Mouse (Mus musculus): Measurements from ENCODE around the gene Tmco1. TPM values are rescaled to one million over a fixed set of nuclear protein-coding genes. Genes with fewer than 3 reads are reported as not detected.

The Tmco1 gene
- polyA plus RNA-seq, 1 experiment from 2014 or later, result 95.7 TPM

DNA sequence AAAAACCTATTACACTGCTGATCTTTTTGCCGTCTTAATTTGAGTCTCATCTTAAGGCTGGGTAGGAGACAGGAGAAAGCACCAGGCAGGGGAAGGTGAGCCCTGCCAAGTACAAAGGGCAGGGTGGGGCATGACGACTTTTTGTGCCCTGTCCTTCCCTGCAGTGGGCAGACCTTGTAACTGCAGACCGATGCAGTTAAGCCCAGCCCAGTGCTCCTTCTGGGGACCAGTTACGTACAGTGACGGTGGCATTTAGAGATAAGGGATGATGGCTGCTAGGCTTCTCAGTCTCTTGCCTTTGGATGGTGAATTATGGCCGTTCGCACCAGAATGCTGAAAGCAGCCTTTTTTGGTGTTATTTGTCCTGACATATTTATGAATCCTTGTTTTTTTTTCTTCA is 60.3 kb downstream of the Tmco1 start:
- H3K27ac ChIP-seq (ENCODE audit: low read depth, low read length), result no peak overlapping the region
- no peaks in the 10 kb centered on the region for H3K9me3 ChIP-seq (ENCODE audit: control insufficient read depth, low read length)
- 0 out of 2 replicates have a peak, but pooled peaks cover 3% of the 10 kb centered on the region for H3K36me3 ChIP-seq (ENCODE audit: control insufficient read depth, insufficient read depth, low read length)
- DNase-seq (ENCODE audit: low spot score), result no peak
- H3K4me2 ChIP-seq (replicated peaks; ENCODE audit: low read depth, low read length), result no peak overlapping the region
- no peak overlapping the region for H3K9ac ChIP-seq (ENCODE audit: low read depth, low read length)
- no peak for ATAC-seq (ENCODE audit: low FRiP score)
- no peak overlapping the region for H3K4me3 ChIP-seq (ENCODE audit: low read depth, low read length)
- H3K27me3 ChIP-seq (ENCODE audit: control insufficient read depth, insufficient read depth, low read length), result no peaks in the 10 kb centered on the region
- H3K4me1 ChIP-seq (replicated peaks; ENCODE audit: control insufficient read depth, insufficient read depth, low read length), result no peaks in the 10 kb centered on the region
- 82% methylated on average over 7 of the region's 7 CpGs for WGBS

DNA sequence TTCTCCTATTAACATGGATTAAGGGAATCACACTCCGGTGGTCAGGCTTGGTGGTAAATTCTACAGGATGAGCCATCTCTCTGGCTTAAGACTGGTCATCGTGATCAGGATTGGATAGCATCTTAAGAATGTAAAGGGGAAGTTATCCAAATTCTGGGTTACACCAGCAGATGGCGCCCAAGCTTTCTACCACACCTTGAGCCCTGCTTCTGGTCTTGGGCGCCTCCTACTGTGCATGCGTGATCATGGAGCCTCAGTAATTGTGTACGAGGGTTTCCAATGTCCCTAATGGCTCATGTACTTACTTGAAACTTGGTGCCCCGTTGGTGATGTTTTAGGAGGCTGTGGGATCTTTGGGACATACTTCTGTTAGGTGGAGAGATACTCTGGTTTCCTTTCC is 61.7 kb downstream of the Tmco1 start:
- DNase-seq (ENCODE audit: low spot score) (peak; percentile 92), ATAC-seq (ENCODE audit: low FRiP score) (peak; percentile 50)
- Histone ChIP-seq H3K4me2 (replicated peaks; ENCODE audit: low read depth, low read length) (no peak overlapping the region), H3K9ac (ENCODE audit: low read depth, low read length) (no peak overlapping the region), H3K4me3 (ENCODE audit: low read depth, low read length) (no peak overlapping the region), H3K27me3 (ENCODE audit: control insufficient read depth, insufficient read depth, low read length) (no peaks in the 10 kb centered on the region), H3K4me1 (replicated peaks; ENCODE audit: control insufficient read depth, insufficient read depth, low read length) (no peaks in the 10 kb centered on the region), H3K9me3 (ENCODE audit: control insufficient read depth, low read length) (no peaks in the 10 kb centered on the region), H3K27ac (ENCODE audit: low read depth, low read length) (no peak overlapping the region), H3K36me3 (ENCODE audit: control insufficient read depth, insufficient read depth, low read length) (0 out of 2 replicates have a peak, but pooled peaks cover 3% of the 10 kb centered on the region)
- 13% methylated on average over 7 of the region's 7 CpGs for WGBS

GRCm38 (mm10) chr1:167372739-167373138 is 64.6 kb downstream of the Tmco1 start:
- Histone ChIP-seq H3K4me1 (replicated peaks; ENCODE audit: control insufficient read depth, insufficient read depth, low read length) (no peaks in the 10 kb centered on the region), H3K4me2 (replicated peaks; ENCODE audit: low read depth, low read length) (no peak overlapping the region), H3K9me3 (ENCODE audit: control insufficient read depth, low read length) (no peaks in the 10 kb centered on the region), H3K27me3 (ENCODE audit: control insufficient read depth, insufficient read depth, low read length) (no peaks in the 10 kb centered on the region), H3K4me3 (ENCODE audit: low read depth, low read length) (no peak overlapping the region), H3K9ac (ENCODE audit: low read depth, low read length) (no peak overlapping the region), H3K36me3 (ENCODE audit: control insufficient read depth, insufficient read depth, low read length) (no peaks in the 10 kb centered on the region), H3K27ac (ENCODE audit: low read depth, low read length) (no peak overlapping the region)
- WGBS, result 94% methylated on average over 7 of the region's 7 CpGs
- DNase-seq (ENCODE audit: low spot score) (no peak), ATAC-seq (ENCODE audit: low FRiP score) (no peak)

DNA sequence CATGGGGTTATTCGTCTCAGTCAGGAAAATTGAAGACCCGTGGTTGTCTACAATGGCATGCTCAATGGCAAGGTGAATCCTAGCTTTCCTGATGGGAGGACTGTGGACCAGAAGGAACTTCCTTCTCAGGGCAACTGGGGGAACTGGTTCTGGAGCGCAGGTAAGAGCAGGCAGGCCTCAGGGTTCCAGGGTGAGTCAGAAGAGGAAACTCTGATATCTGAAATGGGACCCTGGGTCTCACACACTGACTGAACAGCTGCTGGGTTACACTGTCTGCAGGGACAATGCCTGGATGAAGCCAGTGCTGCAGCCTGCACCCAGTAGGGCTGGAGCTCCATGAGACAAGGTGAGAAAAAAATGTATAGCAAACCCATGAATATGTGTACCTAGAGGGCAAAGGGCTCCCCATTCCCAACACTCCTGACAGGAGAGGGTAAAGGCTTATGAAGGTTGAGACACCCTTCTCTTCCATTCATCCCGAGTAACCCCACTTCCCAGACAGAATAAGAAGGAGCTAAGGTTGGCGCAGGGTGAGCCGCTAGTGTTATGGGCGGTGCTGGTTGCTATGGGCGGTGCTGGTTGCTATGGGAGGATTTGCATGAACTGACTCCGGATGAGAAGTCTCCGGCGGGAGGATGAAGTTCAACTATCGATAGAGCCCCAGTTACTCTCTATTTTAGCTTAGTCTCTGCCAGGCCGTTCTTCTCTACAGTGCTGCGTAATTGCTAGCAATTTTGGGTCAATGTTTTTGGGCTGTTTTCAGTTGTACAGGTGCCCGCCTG is 66.0 kb downstream of the Tmco1 start:
- WGBS, result 19% methylated on average over 15 of the region's 15 CpGs
- peak; percentile 76 for ATAC-seq (ENCODE audit: low FRiP score)
- peak overlapping the region; percentile 22; the same call in 1 of the 2 replicates for H3K4me2 ChIP-seq (replicated peaks; ENCODE audit: low read depth, low read length)

DNA sequence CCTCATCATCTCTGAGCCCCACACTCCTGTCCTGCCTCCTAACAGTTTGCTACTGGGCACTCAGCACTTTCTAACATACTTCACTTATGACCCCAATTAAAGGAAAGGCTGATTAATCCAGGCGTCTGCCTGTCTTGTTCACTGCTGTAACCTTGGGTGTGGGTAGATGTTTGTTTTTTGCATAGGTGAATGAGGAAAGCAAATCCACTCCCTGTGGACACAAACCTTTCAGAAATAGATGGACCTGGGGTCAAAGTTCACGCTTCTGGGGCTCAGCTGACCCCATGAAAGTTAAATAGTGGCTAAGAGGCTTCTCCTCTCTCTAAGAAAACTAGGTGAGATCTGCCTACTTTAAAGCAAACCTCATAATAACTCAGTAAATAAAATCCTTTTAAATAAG is 66.8 kb downstream of the Tmco1 start:
- H3K9ac ChIP-seq (ENCODE audit: low read depth, low read length), result no peak overlapping the region; the same call in 1 of the 2 replicates
- DNase-seq (ENCODE audit: low spot score), result no peak
- no peaks in the 10 kb centered on the region for H3K27me3 ChIP-seq (ENCODE audit: control insufficient read depth, insufficient read depth, low read length)
- H3K27ac ChIP-seq (ENCODE audit: low read depth, low read length), result no peak overlapping the region
- H3K9me3 ChIP-seq (ENCODE audit: control insufficient read depth, low read length), result no peaks in the 10 kb centered on the region
- WGBS, result 56% methylated on average over 2 of the region's 2 CpGs
- no peak overlapping the region for H3K4me3 ChIP-seq (ENCODE audit: low read depth, low read length)
- ATAC-seq (ENCODE audit: low FRiP score), result no peak
- no peak overlapping the region for H3K4me2 ChIP-seq (replicated peaks; ENCODE audit: low read depth, low read length)
- no peaks in the 10 kb centered on the region for H3K36me3 ChIP-seq (ENCODE audit: control insufficient read depth, insufficient read depth, low read length)
- H3K4me1 ChIP-seq (replicated peaks; ENCODE audit: control insufficient read depth, insufficient read depth, low read length), result no peaks in the 10 kb centered on the region

More for the DNA sequence above, 66.0 kb downstream of the Tmco1 start:
- Histone ChIP-seq H3K27me3 (ENCODE audit: control insufficient read depth, insufficient read depth, low read length) (no peaks in the 10 kb centered on the region), H3K36me3 (ENCODE audit: control insufficient read depth, insufficient read depth, low read length) (no peaks in the 10 kb centered on the region), H3K27ac (ENCODE audit: low read depth, low read length) (no peak overlapping the region), H3K4me1 (replicated peaks; ENCODE audit: control insufficient read depth, insufficient read depth, low read length) (no peaks in the 10 kb centered on the region), H3K9me3 (ENCODE audit: control insufficient read depth, low read length) (no peaks in the 10 kb centered on the region), H3K4me3 (ENCODE audit: low read depth, low read length) (no peak overlapping the region), H3K9ac (ENCODE audit: low read depth, low read length) (no peak overlapping the region; the same call in 1 of the 2 replicates)
- DNase-seq (ENCODE audit: low spot score), result peak; percentile 81

GRCm38 (mm10) chr1:167378019-167378418 is 69.8 kb downstream of the Tmco1 start:
- Histone ChIP-seq H3K4me1 (replicated peaks; ENCODE audit: control insufficient read depth, insufficient read depth, low read length) (no peaks in the 10 kb centered on the region), H3K27ac (ENCODE audit: low read depth, low read length) (no peak overlapping the region), H3K27me3 (ENCODE audit: control insufficient read depth, insufficient read depth, low read length) (no peaks in the 10 kb centered on the region), H3K36me3 (ENCODE audit: control insufficient read depth, insufficient read depth, low read length) (no peaks in the 10 kb centered on the region), H3K9ac (ENCODE audit: low read depth, low read length) (no peak overlapping the region), H3K4me2 (replicated peaks; ENCODE audit: low read depth, low read length) (no peak overlapping the region), H3K4me3 (ENCODE audit: low read depth, low read length) (no peak overlapping the region), H3K9me3 (ENCODE audit: control insufficient read depth, low read length) (no peaks in the 10 kb centered on the region)
- no peak for DNase-seq (ENCODE audit: low spot score)
- WGBS, result 83% methylated on average over 6 of the region's 6 CpGs
- no peak for ATAC-seq (ENCODE audit: low FRiP score)

GRCm38 (mm10) chr1:167379751-167380150 is 71.6 kb downstream of the Tmco1 start:
- no peaks in the 10 kb centered on the region for H3K36me3 ChIP-seq (ENCODE audit: control insufficient read depth, insufficient read depth, low read length)
- no peaks in the 10 kb centered on the region for H3K9me3 ChIP-seq (ENCODE audit: control insufficient read depth, low read length)
- H3K4me2 ChIP-seq (replicated peaks; ENCODE audit: low read depth, low read length), result no peak overlapping the region
- no peak overlapping the region for H3K4me3 ChIP-seq (ENCODE audit: low read depth, low read length)
- ATAC-seq (ENCODE audit: low FRiP score), result no peak
- no peak overlapping the region for H3K9ac ChIP-seq (ENCODE audit: low read depth, low read length)
- H3K27me3 ChIP-seq (ENCODE audit: control insufficient read depth, insufficient read depth, low read length), result no peaks in the 10 kb centered on the region
- H3K27ac ChIP-seq (ENCODE audit: low read depth, low read length), result no peak overlapping the region
- DNase-seq (ENCODE audit: low spot score), result no peak
- H3K4me1 ChIP-seq (replicated peaks; ENCODE audit: control insufficient read depth, insufficient read depth, low read length), result no peaks in the 10 kb centered on the region
- WGBS, result 70% methylated on average over 5 of the region's 5 CpGs

GRCm38 (mm10) chr1:167380223-167380622 is 72.0 kb downstream of the Tmco1 start:
- ATAC-seq (ENCODE audit: low FRiP score) (no peak), DNase-seq (ENCODE audit: low spot score) (no peak)
- WGBS, result 81% methylated on average over 2 of the region's 2 CpGs
- Histone ChIP-seq H3K36me3 (ENCODE audit: control insufficient read depth, insufficient read depth, low read length) (no peaks in the 10 kb centered on the region), H3K4me1 (replicated peaks; ENCODE audit: control insufficient read depth, insufficient read depth, low read length) (no peaks in the 10 kb centered on the region), H3K9me3 (ENCODE audit: control insufficient read depth, low read length) (no peaks in the 10 kb centered on the region), H3K27me3 (ENCODE audit: control insufficient read depth, insufficient read depth, low read length) (no peaks in the 10 kb centered on the region), H3K9ac (ENCODE audit: low read depth, low read length) (no peak overlapping the region), H3K4me2 (replicated peaks; ENCODE audit: low read depth, low read length) (no peak overlapping the region), H3K27ac (ENCODE audit: low read depth, low read length) (no peak overlapping the region), H3K4me3 (ENCODE audit: low read depth, low read length) (no peak overlapping the region)

All from hindbrain, embryonic 11.5 days (tissue).